Comparison of ENCODE assay signal across 22 mouse cellular contexts in the genomic region with DNA sequence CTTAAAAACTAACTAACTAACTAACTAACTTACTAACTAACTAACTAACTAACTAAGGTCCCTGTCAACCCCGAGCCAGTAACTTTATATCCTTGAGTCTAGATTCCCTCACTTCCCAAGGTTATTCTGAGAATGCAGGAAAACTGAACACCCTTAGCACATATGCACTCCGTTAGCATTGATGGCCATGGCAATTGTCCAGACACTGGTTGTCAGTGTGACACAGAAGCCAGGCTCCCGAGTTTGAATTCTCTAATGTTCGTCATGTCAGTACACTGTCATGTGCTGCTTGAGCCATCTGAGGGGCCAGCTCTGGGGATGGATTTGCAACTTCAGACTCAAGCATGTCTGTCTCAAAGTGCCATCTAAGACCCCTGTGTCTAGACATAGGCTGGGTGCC.
DNase-seq lines count a peak whose midpoint lies in the region; TF ChIP-seq lines count a peak whose summit lies in the region.
"Had no signal": no experiment of that assay in that cellular context is flagged by ENCODE, and none has a peak within 500 bp of the region (broad histone marks: within the 10 kb centered on the region; RNA-seq: fewer than 3 reads in every experiment).

No protein-coding gene starts in this region.

- no peak overlapping the region for H3K4me3 ChIP-seq in heart, adult 2 months
- H3K4me3 ChIP-seq in midbrain, embryonic 10.5 days: no peak overlapping the region
- H3K4me3 ChIP-seq: embryonic facial prominence, embryonic 10.5 days; forebrain, embryonic 13.5 days; gastrocnemius, adult 2 months; heart, embryonic 10.5 days; heart, embryonic 15.5 days; hindbrain, embryonic 10.5 days; intestine, embryonic 15.5 days had no signal

- H3K27ac ChIP-seq in heart, adult 2 months: no peak overlapping the region
- no peak overlapping the region for H3K27ac ChIP-seq in midbrain, embryonic 10.5 days (replicated peaks)
- H3K27ac ChIP-seq: embryonic facial prominence, embryonic 10.5 days; forebrain, embryonic 13.5 days; gastrocnemius, adult 2 months; heart, embryonic 10.5 days; heart, embryonic 15.5 days; hindbrain, embryonic 10.5 days; hindbrain, embryonic 14.5 days; intestine, embryonic 15.5 days had no signal

- H3K27me3 ChIP-seq in heart, adult 2 months (ENCODE audit: control insufficient read depth, insufficient read depth, low read length): no peaks in the 10 kb centered on the region
- H3K27me3 ChIP-seq in midbrain, embryonic 10.5 days (ENCODE audit: low read depth, poor library complexity, severe bottlenecking): no peaks in the 10 kb centered on the region
- H3K27me3 ChIP-seq: forebrain, embryonic 13.5 days; heart, embryonic 15.5 days; intestine, embryonic 15.5 days had no signal

- no peaks in the 10 kb centered on the region for H3K79me2 ChIP-seq in heart, adult 2 months (replicated peaks; ENCODE audit: control insufficient read depth, insufficient read depth, low read length)

- H3K4me1 ChIP-seq in heart, adult 2 months (ENCODE audit: control insufficient read depth, insufficient read depth, low read length): no peaks in the 10 kb centered on the region
- no peaks in the 10 kb centered on the region for H3K4me1 ChIP-seq in midbrain, embryonic 10.5 days
- H3K4me1 ChIP-seq: embryonic facial prominence, embryonic 10.5 days; forebrain, embryonic 13.5 days; heart, embryonic 10.5 days; heart, embryonic 15.5 days; hindbrain, embryonic 10.5 days; intestine, embryonic 15.5 days had no signal

- TF ChIP-seq POLR2A in heart, adult 2 months (IDR thresholded peaks at IDR 0.05; ENCODE audit: insufficient read depth, low read depth, low read length): no peak

- H3K9ac ChIP-seq in heart, adult 2 months (ENCODE audit: low read depth, low read length): no peak overlapping the region
- H3K9ac ChIP-seq: forebrain, embryonic 13.5 days; forebrain, postnatal 0 days; heart, embryonic 15.5 days; hindbrain, embryonic 14.5 days; intestine, embryonic 15.5 days had no signal

- DNase-seq in adrenal gland, adult (ENCODE audit: inconsistent age in 2 of 2, low spot score in 1 of 2): peak; percentile 22 to 70
- no peak for DNase-seq in adrenal gland, adult 8-10 months
- peak; percentile 7 for DNase-seq in heart, postnatal 4 days
- DNase-seq in heart, adult 2 months: no peak
- peak; percentile 41 for DNase-seq in adrenal gland, adult 2 months
- DNase-seq in adrenal gland, postnatal 36 days: peak; percentile 27 to 35
- DNase-seq in midbrain, embryonic 10.5 days (ENCODE audit: low spot score): no peak
- DNase-seq: B cell, adult 2 months; cerebellum, adult 11 months; cerebellum, adult 9-10 months; forebrain, postnatal 0 days; gastrocnemius, adult 2 months; gastrocnemius, postnatal 25 days; kidney, adult 18-20 months had no signal

- intact Hi-C loops in heart, adult 2 months (cut with DNase I): no loop called here

- 53% methylated on average over 4 of the region's 4 CpGs for WGBS in heart, adult 2 months
- 86% methylated on average over 4 of the region's 4 CpGs for WGBS in midbrain, embryonic 10.5 days

- no peak for TF ChIP-seq EP300 in heart, adult 2 months (IDR thresholded peaks at IDR 0.05; ENCODE audit: insufficient read depth, low read depth, low read length)

- TF ChIP-seq CTCF in heart, adult 2 months (IDR thresholded peaks at IDR 0.05): no peak

- no peaks in the 10 kb centered on the region for H3K9me3 ChIP-seq in midbrain, embryonic 10.5 days (replicated peaks)
- H3K9me3 ChIP-seq: embryonic facial prominence, embryonic 10.5 days; forebrain, embryonic 13.5 days; heart, embryonic 10.5 days; heart, embryonic 15.5 days; hindbrain, embryonic 10.5 days; intestine, embryonic 15.5 days had no signal

- H3K36me3 ChIP-seq in heart, adult 2 months (ENCODE audit: control insufficient read depth, insufficient read depth, low read length): no peaks in the 10 kb centered on the region
- no peaks in the 10 kb centered on the region for H3K36me3 ChIP-seq in midbrain, embryonic 10.5 days
- H3K36me3 ChIP-seq: embryonic facial prominence, embryonic 10.5 days; G1E; heart, embryonic 10.5 days; heart, embryonic 15.5 days; hindbrain, embryonic 10.5 days; intestine, embryonic 15.5 days had no signal

Comparison
In these comparisons a context has a peak if more than half of its experiments do, and no peak if none do; other contexts are left out.
1. DNase-seq: peak in adrenal gland, adult (2 of 2), heart, postnatal 4 days (single experiment), adrenal gland, adult 2 months (single experiment) and adrenal gland, postnatal 36 days (2 of 2); none in adrenal gland, adult 8-10 months (single experiment), heart, adult 2 months (0 of 2) and midbrain, embryonic 10.5 days (single experiment).